Mouse (Mus musculus): Measurements from ENCODE around the gene Slc35g1.

The Slc35g1 gene

DNA sequence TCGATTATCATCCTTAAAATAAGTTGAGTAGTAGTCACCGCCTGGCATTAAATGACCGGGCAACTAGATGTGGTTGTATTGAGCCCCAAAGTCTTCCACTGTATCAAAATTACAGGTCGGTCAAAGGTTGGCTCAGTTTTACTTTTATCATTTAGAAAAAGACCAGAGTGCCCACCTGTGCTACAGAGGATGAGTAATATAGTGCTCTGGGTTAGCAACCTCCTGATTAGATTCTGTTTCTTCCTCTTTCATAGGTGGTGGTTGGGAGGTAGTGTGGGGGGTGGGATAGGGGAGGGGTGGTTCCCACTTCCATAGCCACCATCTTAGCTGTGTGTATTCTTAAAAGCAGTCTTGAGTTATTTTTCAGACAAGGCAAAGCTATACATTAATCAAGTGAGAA lies 7.9 kb upstream of the Slc35g1 start:
- no peak for DNase-seq (ENCODE audit: low spot score in 2 of 2)

DNA sequence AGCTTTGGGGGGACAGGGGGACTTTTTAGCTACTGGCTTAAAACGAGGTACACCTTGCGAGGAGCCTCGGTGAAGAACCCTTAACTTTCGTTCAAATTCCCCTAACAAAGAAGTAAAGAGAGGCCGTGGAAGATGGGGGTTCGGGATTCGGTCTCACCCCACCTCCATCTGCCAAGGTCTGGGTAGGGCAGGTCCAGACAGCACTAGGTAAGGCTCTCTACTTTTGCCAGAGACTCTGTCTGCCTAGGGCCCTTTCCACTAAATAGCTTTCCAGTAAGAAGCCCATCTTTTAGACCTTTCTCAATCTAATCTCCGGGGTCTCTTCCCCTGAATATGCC lies 822 bp downstream of the Slc35g1 start:
- no peak for DNase-seq (ENCODE audit: low spot score in 2 of 2)

DNA sequence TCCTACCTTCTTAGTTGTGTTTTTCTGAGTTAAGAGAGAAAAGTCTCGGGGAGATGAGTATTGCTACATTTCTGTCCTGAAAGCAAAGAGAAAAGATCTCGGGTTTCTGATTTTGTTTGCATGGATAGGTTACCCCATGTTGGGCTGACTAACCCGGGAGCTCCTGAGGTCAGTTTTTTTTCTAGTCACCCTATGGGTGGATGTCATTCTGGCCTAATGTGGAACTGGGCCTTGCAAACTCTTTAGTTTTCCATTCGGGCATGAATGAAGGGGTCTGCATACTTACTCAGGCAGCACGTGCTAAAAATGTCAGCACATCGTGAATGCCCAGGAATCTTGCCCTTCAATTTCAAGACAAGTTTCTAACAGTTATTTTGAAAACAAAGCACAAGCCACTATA lies 1.2 kb downstream of the Slc35g1 start:
- DNase-seq (ENCODE audit: low spot score in 2 of 2) = no peak

DNA sequence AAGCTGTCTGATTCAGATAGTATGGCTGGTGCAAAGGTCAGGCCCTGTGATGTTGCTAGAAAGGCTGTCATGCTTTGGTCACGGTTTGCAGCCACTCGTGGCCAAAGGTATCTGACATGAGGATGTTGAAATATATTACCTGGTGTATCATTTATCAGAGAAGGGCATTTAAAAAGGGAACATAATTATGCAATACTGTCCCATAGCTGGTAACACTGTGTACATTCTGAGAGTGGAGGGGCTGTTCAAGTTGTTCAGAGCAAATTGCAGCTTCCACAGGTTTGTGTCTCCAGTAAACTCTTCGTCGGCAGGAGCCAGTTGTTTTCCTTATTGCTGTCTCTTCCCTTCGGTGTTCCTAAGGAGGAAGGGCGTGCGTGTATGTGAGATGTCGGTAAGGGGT lies 3.2 kb downstream of the Slc35g1 start:
- DNase-seq (ENCODE audit: low spot score in 2 of 2) = no peak

DNA sequence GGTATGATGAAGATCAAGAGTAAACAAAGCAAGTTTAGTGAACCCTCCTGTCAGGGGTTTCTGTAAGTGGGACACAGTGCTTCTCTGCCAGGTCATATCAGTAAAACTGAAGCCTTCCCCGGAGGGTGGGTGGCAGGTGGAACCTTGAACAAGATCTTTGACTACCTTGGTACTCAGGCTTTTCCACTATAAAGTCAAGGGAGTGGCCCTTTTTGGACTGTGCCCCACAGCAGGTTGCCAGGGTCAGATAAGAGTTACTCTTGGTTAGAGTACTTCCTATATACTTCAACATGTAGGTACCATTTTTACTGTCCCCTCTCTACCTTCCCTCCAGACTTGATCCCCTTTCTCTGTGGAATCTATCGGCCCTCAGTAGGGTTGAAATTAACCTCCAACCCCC lies 5.1 kb downstream of the Slc35g1 start:
- DNase-seq (ENCODE audit: low spot score in 2 of 2) = no peak

DNA sequence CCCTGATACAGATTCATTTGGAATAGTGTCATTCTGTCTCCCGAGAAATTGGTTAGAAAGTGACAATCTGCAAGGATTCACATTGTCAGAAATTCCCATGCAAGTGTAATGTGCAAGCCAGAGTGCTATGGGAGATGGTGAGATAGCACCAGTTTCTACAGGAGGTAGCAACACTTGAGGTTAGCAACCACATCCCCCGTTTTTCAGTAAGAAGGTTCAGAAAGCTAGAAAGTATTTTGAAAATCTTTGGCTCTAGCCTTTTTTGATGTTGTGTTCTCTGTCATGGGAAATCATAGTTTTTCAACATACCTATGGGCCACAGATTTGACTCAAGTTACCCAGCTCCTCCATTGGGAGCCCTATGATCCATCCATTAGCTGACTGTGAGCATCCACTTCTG lies 5.6 kb downstream of the Slc35g1 start:
- no peak for DNase-seq (ENCODE audit: low spot score in 2 of 2)

DNA sequence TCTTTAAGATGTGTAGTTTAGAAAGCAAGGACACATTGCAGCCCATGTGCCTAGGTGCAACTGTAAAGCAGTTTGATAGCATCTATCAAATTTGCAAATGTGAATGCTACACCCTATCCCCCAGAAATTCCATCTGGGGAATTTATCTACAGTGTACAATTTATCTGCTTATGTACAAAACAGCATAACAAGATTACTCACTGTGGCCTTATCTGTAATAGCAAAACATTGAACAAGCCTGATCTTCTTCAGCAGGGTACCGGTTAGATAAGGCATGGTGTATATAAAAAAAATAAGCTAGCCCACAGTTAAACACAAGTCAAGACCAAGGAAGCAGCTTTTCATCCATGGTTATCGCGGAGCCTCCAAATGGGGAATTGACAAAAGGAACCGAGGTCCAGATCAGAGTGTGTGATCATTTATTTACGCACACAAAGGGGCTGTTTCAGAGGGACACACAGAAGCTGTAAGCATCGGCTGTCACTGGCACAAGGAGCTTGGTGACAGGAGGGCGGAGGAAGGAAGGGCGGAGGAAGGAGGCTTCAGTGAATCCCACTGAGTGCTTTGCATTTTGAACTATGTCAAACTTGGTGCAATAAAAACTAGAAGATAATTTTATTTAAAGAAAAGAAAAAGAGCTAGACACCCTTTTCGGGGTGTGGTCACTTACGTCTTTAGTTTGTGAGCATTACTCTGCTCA lies 14.7 kb downstream of the Slc35g1 start:
- no peak for DNase-seq (ENCODE audit: low spot score in 2 of 2)

DNA sequence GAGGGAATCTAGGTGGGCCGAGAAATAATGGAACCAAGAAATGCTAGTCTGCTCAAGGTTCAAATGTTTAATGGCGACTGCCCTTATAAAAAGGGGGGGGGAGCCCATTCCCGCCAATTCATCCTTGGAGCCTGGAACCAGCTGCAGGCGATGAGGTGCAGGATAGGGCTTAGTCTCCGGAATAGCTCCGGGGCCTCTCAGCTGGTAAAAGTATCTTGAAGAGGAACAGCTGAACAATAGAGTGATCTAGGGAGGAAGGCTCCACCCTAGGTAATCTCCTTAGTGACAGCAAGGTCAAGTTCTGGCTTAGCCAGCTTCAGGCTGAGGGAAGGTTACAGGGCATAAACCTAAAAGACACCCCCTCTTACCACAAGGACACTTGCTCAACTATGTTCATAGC lies 18.1 kb downstream of the Slc35g1 start:
- DNase-seq (ENCODE audit: low spot score in 2 of 2) = no peak

DNA sequence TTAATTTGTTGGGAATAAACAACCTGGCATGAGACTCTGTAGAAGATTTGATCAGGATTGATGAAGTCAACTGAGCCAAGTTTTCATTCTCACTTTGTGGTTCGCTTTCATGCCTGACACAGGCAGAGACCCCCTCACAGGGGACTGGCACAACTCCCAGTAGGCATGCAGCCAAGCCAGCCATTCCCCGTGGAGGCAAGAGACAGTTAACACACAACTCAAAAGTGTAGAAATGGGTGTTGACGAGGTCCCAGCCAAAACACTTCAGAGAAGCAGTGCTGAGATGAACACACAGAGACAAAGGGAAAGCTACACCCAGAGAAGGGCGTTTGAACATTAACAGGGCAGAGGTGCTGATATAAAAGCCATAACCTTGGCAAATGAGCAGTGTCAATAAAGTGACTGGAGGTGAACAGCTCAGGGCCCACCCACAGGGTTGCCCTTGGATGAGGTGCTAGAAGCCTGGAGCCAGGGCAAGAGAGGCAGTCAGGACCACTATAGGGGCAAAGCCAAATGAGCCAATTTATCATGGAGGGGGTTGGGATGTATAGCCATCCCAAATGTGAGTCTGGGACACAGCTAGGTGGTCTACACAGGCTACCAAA lies 23.1 kb downstream of the Slc35g1 start:
- no peak for DNase-seq (ENCODE audit: low spot score in 2 of 2)

DNA sequence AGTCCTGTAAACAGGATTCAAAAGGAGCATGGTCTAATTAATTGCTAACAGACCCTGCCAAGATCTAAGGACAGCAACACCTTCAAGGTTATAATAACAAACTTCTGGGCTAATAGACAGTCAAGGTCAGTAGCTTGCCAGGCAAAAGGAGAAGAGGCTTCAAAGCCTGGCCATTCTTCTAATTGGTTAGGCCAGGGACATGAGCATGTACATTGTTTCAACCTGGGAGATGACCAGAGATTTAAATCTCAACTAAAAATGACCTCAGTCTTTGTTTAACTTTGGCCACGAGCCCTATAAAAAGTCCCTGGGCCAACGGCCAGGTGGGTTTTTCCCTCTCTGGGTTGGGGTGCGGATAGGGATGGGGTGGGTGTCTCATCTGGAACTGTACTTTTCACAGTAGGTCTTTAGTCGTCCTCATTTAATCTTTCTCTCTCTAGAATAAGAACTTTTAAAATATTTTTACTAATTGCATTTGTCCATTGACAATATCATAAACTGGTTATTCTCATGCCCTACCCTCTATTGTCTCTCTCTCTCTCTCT lies 25.0 kb downstream of the Slc35g1 start:
- DNase-seq (ENCODE audit: low spot score in 2 of 2) = no peak

DNA sequence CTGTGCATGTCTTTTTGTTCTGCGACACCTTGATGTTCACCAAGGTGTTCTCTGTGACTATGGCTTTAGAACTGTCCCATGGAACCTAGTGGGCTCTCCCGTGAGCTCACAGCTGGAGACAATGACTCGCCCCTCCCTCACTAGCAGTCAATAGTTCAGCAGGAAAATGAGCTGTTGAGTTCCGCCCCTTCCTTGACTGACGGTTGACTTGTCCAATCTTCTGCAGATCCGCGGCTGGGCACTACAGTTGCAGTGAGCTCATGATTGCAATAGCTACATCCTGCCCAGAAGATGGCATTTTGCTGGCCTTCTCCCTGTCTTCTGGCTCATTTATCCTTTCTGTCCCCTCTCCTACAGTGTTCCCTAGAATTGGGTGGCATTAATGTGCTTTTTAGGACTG lies 25.7 kb downstream of the Slc35g1 start:
- no peak for DNase-seq (ENCODE audit: low spot score in 2 of 2)

DNA sequence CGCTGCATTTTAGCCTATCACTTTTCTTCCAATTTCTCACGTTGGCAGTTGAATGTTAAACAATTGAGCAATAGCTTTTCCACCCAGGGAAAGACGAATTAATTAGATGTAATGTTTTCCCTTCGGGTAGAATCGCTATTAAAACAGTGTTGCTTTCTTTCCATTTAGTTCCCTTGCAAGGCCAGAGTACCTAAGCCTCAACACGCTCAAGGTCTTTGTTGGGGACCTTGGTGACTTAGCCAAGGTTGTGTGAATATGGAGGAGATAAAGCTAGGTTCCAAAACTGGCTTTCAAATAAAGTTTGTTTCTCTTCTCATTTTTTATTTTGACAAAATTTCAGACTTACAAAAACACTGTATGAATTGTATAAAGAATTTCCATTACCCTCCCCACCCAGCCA lies 27.1 kb downstream of the Slc35g1 start:
- DNase-seq (ENCODE audit: low spot score in 2 of 2) = no peak

DNA sequence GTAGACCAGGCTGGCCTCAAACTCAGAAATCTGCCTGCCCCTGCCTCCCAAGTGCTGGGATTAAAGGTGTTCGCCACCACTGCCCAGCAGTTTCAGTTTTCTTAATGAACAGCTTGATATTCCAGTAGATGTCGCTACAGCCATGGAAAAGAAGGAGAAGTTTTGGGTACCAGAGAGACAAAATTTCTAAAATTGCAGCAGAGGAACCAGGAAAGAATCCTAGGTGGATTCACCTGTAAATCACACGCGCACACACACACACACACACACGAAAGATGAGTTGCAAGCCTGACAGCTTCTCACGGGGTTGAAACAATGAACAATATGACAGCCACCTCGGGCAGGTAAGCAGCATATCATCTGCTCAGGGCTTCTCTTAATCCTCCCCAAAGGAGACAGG lies 28.1 kb downstream of the Slc35g1 start:
- no peak for DNase-seq (ENCODE audit: low spot score in 2 of 2)

DNA sequence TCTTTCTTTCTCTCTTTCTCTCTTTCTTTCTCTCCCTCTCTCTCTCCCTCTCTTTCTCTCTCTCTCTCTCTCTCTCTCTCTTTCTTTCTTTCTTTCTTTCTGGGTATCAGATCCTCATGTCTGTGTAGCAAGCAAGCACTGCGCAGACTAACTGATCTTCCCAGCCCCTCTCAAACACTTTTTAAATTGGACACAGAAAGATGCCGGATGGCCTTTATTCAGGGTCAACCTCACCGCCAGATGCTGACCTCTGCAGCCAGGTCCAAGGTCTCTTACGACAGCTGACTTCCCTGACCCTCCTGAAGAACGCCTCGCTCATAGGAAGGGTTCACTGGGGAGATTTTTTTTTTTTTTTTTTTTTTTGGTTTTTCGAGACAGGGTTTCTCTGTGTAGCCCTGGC lies 28.8 kb downstream of the Slc35g1 start:
- DNase-seq (ENCODE audit: low spot score in 2 of 2) = no peak

DNA sequence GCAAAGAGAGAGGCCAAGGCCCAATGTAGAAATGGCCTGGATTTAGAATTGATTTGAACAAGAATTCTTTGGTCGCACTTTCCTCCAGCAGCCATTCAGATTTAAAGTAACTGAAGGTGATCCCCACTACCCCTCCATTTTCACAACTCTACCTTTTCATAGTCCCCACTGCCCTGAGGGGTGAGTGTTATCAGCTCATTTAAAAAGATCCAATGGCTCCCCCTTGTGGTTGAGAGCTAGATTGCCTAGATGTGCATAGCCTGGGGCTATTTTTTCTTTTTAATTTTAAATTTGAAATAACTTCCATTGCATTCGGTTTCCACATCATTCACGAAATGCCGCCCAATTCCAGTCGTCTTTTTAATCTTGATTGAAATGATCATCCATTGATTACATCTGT lies 33.5 kb downstream of the Slc35g1 start:
- DNase-seq (ENCODE audit: low spot score in 2 of 2) = no peak

DNA sequence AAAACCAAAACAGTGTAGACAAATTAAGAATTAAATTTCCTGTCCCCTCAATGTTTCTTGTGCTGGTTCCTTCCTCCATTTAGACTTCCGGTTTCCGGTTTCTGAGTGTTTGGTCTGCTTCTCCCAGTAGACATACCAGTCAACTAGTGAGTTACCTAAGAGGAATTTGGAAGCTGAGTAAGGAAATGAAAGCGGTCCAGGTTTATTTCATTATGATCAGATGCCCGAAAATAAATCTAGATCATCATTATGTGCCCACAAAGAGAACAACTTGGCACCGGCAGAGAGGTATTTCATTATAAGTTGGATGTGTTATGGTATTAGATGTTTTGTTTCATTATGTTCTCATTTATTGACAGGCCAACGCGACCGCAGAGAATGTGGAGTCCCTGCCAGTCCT lies 34.7 kb downstream of the Slc35g1 start:
- DNase-seq (ENCODE audit: low spot score in 2 of 2) = no peak

DNA sequence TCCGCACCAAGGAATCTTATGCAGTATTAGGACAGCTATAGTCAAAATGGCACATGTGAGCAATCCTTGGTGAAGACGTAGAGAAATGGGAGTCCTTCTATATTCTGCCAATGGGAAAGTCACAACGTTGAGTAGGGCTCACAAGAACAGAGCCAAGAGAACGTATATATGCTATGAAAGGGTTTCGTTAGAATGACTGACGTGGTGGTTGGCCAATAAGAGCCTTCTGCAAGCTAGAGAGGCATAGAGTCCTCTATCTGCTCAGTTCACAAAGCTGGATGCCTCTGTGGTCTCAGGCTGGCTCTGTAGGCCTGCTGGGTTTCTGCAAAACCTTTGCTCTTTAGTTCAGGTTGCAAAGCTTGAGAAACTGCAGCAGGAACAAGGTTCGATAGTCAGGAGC lies 35.5 kb downstream of the Slc35g1 start:
- DNase-seq (ENCODE audit: low spot score in 2 of 2) = no peak

DNA sequence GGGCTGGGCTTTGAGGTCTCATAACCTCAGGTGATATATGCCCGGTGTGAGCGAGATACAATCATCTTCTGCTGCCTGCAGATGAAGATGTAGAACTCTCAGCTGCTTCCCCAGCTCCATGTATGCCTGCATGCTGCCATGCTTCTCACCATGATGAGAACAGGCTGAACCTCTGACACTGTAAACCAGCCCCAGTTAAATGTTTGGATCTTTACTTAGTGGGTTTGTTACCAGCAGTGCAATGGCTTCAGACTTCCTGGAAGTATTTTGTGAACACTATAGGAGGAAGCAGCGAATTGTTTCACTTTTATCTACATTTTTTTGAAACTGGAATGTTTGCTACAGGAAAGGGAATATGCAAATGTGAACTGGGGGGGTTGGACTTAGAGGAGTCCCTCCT lies 36.2 kb downstream of the Slc35g1 start:
- no peak for DNase-seq (ENCODE audit: low spot score in 2 of 2)

DNA sequence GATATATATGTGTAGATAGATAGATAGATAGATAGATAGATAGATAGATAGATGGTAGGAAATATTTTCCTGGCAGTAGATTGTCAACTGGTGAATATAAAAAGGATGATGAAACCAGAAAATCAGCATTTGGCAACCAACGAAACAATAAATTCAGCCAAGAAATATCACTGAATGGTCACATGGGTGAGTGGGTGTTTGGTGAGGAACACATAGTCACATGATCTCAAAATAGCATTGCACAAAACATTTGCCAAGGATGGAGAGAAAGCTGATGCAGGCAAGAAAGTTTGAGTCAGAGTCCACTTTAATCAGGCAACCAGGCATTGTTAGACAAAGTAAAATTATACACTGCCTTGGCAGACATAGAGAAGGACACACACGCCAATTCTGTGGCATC lies 37.6 kb downstream of the Slc35g1 start:
- no peak for DNase-seq (ENCODE audit: low spot score in 2 of 2)

DNA sequence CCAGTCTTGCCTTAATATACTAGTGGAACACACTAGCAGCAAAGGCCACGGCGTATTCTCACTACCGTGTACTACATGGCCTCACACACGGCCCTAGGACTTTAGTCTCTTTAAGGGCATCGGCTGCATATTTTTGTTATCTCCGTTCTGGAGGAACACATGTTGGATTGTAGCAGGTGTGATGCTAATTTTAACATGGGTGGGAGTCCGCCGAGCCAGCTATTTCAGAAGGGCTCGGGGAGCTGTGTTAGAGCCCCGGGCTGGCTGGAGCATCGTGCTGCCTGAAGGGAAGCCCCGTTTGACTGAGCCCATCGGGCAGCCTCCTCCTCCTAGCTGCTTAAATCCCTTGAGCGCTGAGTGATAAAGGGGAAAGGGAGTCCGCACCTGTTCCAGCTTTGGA lies 39.4 kb downstream of the Slc35g1 start:
- DNase-seq (ENCODE audit: low spot score in 2 of 2) = no peak

DNA sequence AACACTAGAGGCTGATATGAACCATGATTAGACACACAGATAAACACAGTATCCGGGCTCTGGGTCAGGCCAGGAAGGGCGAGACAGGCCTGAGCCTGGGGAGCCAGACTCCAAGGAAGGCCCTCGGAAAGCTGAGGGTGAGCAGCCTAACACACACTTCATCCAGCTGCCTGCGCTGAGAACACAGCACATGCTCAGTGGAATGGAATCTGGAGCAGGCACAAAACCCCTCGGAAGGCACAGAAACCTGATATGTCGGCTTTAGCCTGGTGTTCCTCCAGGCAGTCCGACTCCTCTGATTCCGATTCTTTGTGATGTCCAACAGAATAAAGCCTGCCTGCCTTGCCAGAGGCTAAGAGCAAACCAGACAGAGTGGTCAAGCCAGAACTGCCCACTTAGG lies 46.1 kb downstream of the Slc35g1 start:
- no peak for DNase-seq (ENCODE audit: low spot score in 2 of 2)

DNA sequence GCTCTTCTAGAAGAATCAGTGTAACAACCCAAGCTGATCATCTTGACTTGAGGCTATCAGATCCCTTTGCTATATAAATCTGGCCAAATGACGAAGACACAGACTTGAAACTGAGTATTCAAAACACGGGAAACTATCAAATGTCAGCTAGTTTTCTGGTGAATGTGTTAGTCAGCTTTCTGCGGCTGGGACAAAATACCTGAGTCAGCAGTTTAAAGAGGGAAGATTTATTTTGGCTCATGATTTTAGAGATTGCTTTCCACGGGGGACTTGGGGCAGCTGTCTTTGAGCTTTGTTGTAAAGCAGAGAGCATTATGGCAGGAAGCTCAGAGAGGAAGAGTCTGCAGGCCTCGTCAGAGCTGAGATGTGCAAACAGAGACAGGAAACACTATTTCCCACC lies 50.0 kb downstream of the Slc35g1 start:
- no peak for DNase-seq (ENCODE audit: low spot score in 2 of 2)
